Mouse (Mus musculus) hindbrain, embryonic 16.5 days (tissue): Measurements from ENCODE around the gene Frmd5. TPM values are rescaled to one million over a fixed set of nuclear protein-coding genes. Genes with fewer than 3 reads are reported as not detected.
A peak's percentile ranks its signal among the peaks of the same experiment; 100 is the strongest.

Source experiments
- ATAC-seq: fragments of 200-750 bp; cut with Nextera tagmentation; 2 replicates; pipeline ENCODE4 v1.8.0; 2017; ENCODE audit warnings: moderate TSS enrichment, moderate library complexity
- H3K27ac ChIP-seq: fragments of 300-500 bp; sonication (generic); 2 replicates; pipeline ENCODE4 v1.5.1; 2014; ENCODE audit warnings: low read depth, mild to moderate bottlenecking, control low read depth, low read length, moderate library complexity
- H3K27me3 ChIP-seq: fragments of 300-500 bp; sonication (generic); replicated peaks from 2 replicates; pipeline ENCODE4 v1.6.1; 2014; ENCODE audit warnings: low read length; ENCODE audit not compliant: control insufficient read depth, insufficient read depth
- H3K36me3 ChIP-seq: fragments of 300-500 bp; sonication (generic); 2 replicates; pipeline ENCODE4 v1.6.1; 2014; ENCODE audit warnings: mild to moderate bottlenecking, low read length, moderate library complexity, mixed read lengths; ENCODE audit not compliant: control insufficient read depth, insufficient read depth
- H3K4me1 ChIP-seq: fragments of 300-500 bp; sonication (generic); 2 replicates; pipeline ENCODE4 v1.6.1; 2014; ENCODE audit warnings: low read depth, low read length; ENCODE audit not compliant: control insufficient read depth, insufficient read depth
- H3K4me2 ChIP-seq: fragments of 300-500 bp; sonication (generic); 2 replicates; pipeline ENCODE4 v1.6.1; 2014; ENCODE audit warnings: mild to moderate bottlenecking, low read length, control low read depth, moderate library complexity
- H3K4me3 ChIP-seq: fragments of 300-500 bp; sonication (generic); 2 replicates; pipeline ENCODE4 v1.5.1; 2014; ENCODE audit warnings: mild to moderate bottlenecking, low read length, control low read depth, moderate library complexity
- H3K9ac ChIP-seq: fragments of 300-500 bp; sonication (generic); 2 replicates; pipeline ENCODE4 v1.6.1; 2014; ENCODE audit warnings: low read depth, mild to moderate bottlenecking, control low read depth, low read length, moderate library complexity
- H3K9me3 ChIP-seq: fragments of 300-500 bp; sonication (generic); 2 replicates; pipeline ENCODE4 v1.6.1; 2014; ENCODE audit warnings: mild to moderate bottlenecking, low read length, moderate library complexity; ENCODE audit not compliant: control insufficient read depth
- WGBS: fragments of 180-500 bp; shearing (Covaris S2); extraction: QIAGEN DNeasy Blood & Tissue Kit; methylation state at CpG from one replicate; pipeline ENCODE4 v1.1.7; 2014; 5-methylcytosine and 5-hydroxymethylcytosine counted together
- polyA plus RNA-seq: library from polyadenylated mRNA; unstranded; fragments of >200 nt; fragmentation: Nextera tagmentation; extraction: Ambion mirVana; gene quantifications from 2 replicates; pipeline ENCODE4 v1.2.1, GENCODE M21; 2015

Frmd5 gene
- polyA plus RNA-seq, 1 experiment from 2014 or later, result 23.8 TPM

GRCm38 (mm10) chr2:121594131-121594530 lies 212.8 kb downstream of the Frmd5 start:
- no peak overlapping the region for H3K4me2 ChIP-seq
- H3K9ac ChIP-seq, result no peak overlapping the region
- no peak overlapping the region for H3K27ac ChIP-seq
- no peaks in the 10 kb centered on the region for H3K36me3 ChIP-seq
- no peak for ATAC-seq
- 44% methylated on average over 3 of the region's 3 CpGs for WGBS
- H3K27me3 ChIP-seq, result no peaks in the 10 kb centered on the region
- no peak overlapping the region for H3K4me3 ChIP-seq
- H3K9me3 ChIP-seq, result no peaks in the 10 kb centered on the region
- peaks cover 2% of the 10 kb centered on the region; the same call in 1 of the 2 replicates for H3K4me1 ChIP-seq

DNA sequence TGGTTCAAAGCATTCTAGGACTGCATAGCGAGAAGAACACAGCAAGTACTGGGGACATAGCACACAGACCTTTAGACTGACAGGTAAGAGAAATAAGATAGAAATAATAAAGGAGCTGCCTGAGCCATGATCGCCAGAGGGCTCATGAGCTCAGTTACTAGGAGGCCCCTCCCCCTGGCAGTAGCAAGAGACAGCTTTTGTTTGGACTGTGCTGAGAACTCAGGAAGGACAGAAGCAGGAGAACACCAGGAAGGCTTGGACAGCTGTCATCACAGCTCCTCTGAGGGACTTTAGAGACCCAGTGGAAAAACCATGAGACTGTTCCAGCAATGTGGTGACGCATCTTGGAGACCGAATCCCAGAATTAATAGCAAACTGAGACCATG lies 218.6 kb downstream of the Frmd5 start:
- peak; percentile 52 for ATAC-seq
- WGBS, result 30% methylated on average over 4 of the region's 4 CpGs
- H3K27ac ChIP-seq, result peak overlapping the region; percentile 63
- H3K9me3 ChIP-seq, result no peaks in the 10 kb centered on the region
- H3K9ac ChIP-seq, result no peak overlapping the region
- H3K27me3 ChIP-seq, result no peaks in the 10 kb centered on the region
- H3K4me2 ChIP-seq, result no peak overlapping the region
- H3K36me3 ChIP-seq, result no peaks in the 10 kb centered on the region
- no peak overlapping the region for H3K4me3 ChIP-seq
- peaks cover 12% of the 10 kb centered on the region for H3K4me1 ChIP-seq

DNA sequence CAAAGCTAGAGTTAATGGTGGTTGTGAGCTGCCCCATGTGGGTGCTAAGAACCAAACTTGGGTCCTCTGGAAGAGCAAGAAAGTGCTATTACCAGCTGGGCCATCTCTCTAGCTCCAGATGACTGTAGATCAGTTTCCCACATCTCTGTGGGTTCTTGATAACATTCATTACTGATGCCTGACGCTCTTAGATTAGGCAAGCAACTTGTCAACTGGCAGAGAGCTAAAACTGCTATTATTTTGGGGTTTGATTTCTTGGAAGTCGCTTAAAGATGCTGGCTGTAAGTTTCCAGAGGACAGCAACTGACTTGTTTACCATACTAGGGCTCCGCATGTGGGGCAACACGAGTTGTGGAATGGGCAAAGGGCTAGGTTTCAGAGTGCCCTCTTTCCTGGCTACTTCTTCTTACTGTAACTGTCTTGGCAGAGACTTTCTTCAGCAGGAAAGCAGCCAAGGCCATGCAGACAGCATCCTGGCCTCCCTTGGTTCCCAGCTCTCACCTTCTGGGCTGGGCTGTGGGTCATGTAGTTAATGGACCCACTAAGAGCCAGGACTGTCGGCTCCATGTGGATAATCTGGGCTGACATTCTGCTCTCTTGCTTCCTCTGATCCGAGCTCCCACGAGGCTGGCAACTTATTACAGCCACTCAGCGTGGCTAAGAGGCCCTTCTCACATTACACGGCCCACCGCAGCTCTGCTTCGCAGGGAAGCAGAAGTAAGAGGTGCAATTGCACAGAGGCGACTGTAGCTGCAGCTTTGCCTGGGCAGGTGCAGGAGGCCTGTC lies 219.2 kb downstream of the Frmd5 start:
- Histone ChIP-seq H3K27me3 (no peaks in the 10 kb centered on the region), H3K4me2 (no peak overlapping the region), H3K4me1 (peaks cover 16% of the 10 kb centered on the region), H3K9me3 (no peaks in the 10 kb centered on the region), H3K36me3 (no peaks in the 10 kb centered on the region), H3K9ac (no peak overlapping the region), H3K27ac (peak overlapping the region; percentile 63), H3K4me3 (no peak overlapping the region)
- WGBS, result 35% methylated on average over 12 of the region's 12 CpGs
- peak; percentile 57; the same call in 1 of the 2 replicates for ATAC-seq

DNA sequence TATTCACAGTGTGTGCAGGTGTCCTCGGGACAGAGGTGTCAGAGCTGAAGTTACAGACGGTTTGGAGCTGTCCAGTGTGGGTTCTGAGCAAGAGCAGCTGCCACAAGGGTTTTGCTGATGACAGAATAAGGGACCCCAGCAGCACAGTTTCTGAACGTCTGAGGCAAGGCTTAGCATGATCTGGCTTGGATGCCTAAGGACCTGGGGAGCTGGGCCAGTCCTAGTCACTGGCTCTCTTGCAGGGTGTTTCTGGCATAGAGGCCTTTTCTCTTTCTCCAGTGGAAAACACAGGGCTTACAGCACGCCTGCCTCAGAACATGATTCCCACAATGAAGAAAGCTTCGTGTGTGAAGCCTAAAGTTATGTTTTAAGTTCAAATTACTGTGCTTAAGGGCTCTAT lies 222.2 kb downstream of the Frmd5 start:
- H3K4me1 ChIP-seq, result peaks cover 17% of the 10 kb centered on the region
- no peak overlapping the region for H3K9ac ChIP-seq
- no peaks in the 10 kb centered on the region for H3K27me3 ChIP-seq
- ATAC-seq, result no peak
- no peak overlapping the region for H3K4me2 ChIP-seq
- WGBS, result 81% methylated on average over 5 of the region's 5 CpGs
- no peaks in the 10 kb centered on the region for H3K9me3 ChIP-seq
- H3K36me3 ChIP-seq, result no peaks in the 10 kb centered on the region
- H3K27ac ChIP-seq, result no peak overlapping the region
- H3K4me3 ChIP-seq, result no peak overlapping the region

DNA sequence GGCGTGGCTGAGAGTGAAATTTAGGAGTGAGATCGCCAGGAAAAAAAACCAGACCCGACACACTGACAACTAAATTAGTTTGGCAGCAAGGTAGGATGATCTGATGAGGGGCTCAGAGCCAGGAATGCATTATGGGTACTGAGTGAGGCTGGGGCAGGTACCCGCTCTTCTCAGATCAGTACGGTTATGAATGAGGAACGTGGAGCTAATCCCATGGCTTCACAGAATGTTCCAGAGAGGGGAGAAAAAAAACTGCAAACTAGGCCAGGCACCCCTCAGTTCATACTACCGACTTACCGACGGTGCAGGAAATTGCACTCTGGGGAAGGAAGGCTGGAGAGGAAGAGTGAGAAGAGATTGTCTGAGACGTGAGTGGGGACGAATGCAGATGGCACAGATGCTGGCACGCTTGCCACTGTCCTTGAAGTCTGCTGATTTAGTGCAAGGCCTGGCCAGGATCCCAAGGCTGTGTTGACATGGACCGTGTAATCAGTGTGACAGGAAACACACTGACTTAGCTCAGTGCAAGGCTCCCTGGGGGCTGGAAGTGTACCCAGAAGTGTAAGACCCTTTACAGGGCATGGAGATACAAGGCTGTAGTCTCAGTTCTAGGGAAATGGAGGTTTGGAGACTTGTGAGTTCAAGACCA lies 223.3 kb downstream of the Frmd5 start:
- peaks cover 14% of the 10 kb centered on the region for H3K4me1 ChIP-seq
- no peak overlapping the region for H3K4me2 ChIP-seq
- H3K27ac ChIP-seq, result peak overlapping the region; percentile 60
- 39% methylated on average over 13 of the region's 13 CpGs for WGBS
- H3K9ac ChIP-seq, result no peak overlapping the region
- H3K4me3 ChIP-seq, result no peak overlapping the region
- H3K27me3 ChIP-seq, result no peaks in the 10 kb centered on the region
- peak; percentile 83 for ATAC-seq
- H3K9me3 ChIP-seq, result no peaks in the 10 kb centered on the region
- no peaks in the 10 kb centered on the region for H3K36me3 ChIP-seq

DNA sequence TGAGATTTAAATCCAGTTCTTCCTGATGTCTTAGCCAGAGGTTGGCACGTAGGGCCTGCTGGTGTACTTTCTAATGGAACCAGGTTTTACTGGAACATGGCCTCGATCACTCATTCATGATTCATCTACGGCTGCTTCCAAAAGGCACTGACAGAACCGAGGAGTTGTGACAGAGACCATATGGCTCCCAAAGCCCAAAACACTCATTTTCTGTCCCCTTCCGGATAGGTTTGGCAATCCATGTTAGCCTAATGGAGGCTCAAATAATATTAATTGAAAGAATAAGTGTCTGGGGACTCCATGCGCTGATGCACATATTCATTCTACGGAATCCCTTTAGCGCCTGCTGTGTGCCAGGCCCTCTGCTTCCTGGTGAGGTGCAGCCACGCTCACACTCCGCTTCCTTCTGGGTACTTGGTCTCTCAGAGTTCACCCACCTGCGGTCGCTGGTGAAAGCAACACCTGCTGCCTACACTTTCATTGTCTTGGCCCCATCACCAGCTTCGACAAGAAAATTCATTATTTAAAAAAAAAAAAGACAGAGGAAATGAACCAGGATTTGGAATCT lies 224.0 kb downstream of the Frmd5 start:
- 58% methylated on average over 13 of the region's 13 CpGs for WGBS
- H3K27ac ChIP-seq, result peak overlapping the region; percentile 29

GRCm38 (mm10) chr2:121575741-121576201 lies 231.1 kb downstream of the Frmd5 start:
- Histone ChIP-seq H3K36me3 (peaks cover 2% of the 10 kb centered on the region; the same call in 1 of the 2 replicates), H3K27ac (no peak overlapping the region), H3K27me3 (no peaks in the 10 kb centered on the region), H3K9me3 (no peaks in the 10 kb centered on the region), H3K9ac (no peak overlapping the region), H3K4me2 (no peak overlapping the region), H3K4me1 (no peaks in the 10 kb centered on the region), H3K4me3 (no peak overlapping the region)
- no peak for ATAC-seq
- 62% methylated on average over 8 of the region's 8 CpGs for WGBS

More for the DNA sequence above, 224.0 kb downstream of the Frmd5 start:
- Histone ChIP-seq H3K4me2 (no peak overlapping the region), H3K36me3 (no peaks in the 10 kb centered on the region), H3K27me3 (no peaks in the 10 kb centered on the region), H3K4me3 (no peak overlapping the region), H3K9me3 (no peaks in the 10 kb centered on the region), H3K4me1 (peaks cover 7% of the 10 kb centered on the region), H3K9ac (no peak overlapping the region)
- ATAC-seq, result no peak; the same call in 1 of the 2 replicates

DNA sequence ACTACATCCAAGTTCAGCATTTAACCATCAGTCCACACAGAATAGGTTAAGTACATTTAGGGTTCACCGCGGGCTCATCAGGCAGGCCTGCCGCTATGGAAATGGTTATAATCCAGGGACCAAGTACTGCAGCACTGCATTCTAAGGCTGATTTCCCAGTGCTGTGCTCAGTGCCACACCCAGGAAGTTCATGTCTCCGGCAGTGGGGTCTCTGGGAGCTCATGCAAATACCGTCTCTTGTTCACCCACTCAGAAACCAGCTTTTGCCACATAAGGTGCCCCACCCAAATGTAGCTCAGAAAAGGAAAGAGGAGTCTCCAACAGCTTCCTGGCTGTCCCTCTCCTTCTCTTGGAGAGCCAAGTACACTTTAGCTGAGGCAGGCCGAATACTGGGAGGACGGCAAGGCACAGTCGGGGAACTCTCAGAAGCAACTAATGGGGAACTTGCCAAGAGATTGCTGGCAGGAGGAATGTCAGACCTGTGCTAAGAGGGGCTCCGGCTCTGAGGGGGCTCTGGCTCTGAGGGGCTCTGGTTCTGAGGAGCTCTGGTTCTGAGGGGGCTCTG lies 232.7 kb downstream of the Frmd5 start:
- WGBS, result 78% methylated on average over 9 of the region's 9 CpGs
- ATAC-seq, result no peak
- H3K4me3 ChIP-seq, result no peak overlapping the region

GRCm38 (mm10) chr2:121571780-121572179 lies 235.1 kb downstream of the Frmd5 start:
- WGBS, result 19% methylated on average over 7 of the region's 7 CpGs
- H3K4me2 ChIP-seq, result no peak overlapping the region
- ATAC-seq, result peak; percentile 92
- H3K36me3 ChIP-seq, result peaks cover 10% of the 10 kb centered on the region
- H3K9ac ChIP-seq, result no peak overlapping the region
- H3K27me3 ChIP-seq, result no peaks in the 10 kb centered on the region
- no peaks in the 10 kb centered on the region for H3K4me1 ChIP-seq
- no peaks in the 10 kb centered on the region for H3K9me3 ChIP-seq
- H3K27ac ChIP-seq, result no peak overlapping the region
- no peak overlapping the region for H3K4me3 ChIP-seq

More for the DNA sequence above, 232.7 kb downstream of the Frmd5 start:
- no peak overlapping the region for H3K9ac ChIP-seq
- H3K9me3 ChIP-seq, result no peaks in the 10 kb centered on the region
- H3K4me2 ChIP-seq, result no peak overlapping the region
- H3K27me3 ChIP-seq, result no peaks in the 10 kb centered on the region
- peaks cover 2% of the 10 kb centered on the region; the same call in 1 of the 2 replicates for H3K36me3 ChIP-seq
- H3K4me1 ChIP-seq, result no peaks in the 10 kb centered on the region
- no peak overlapping the region for H3K27ac ChIP-seq
